Mouse (Mus musculus) C2C12 (cell line): ENCODE results near the gene Bsnd. TPM values are rescaled to one million over a fixed set of nuclear protein-coding genes. Genes with fewer than 3 reads are reported as not detected.

Source experiments
- H3K27me3 ChIP-seq: one replicate; pipeline ENCODE4 v1.6.1; 2011; ENCODE audit not compliant: control insufficient read depth, insufficient read depth, insufficient read length
- H3K36me3 ChIP-seq: one replicate; pipeline ENCODE4 v1.6.1; 2011; ENCODE audit not compliant: control insufficient read depth, insufficient read depth
- H3K4me3 ChIP-seq: one replicate; pipeline ENCODE4 v1.5.1; 2011; ENCODE audit warnings: mild to moderate bottlenecking, control low read depth; ENCODE audit not compliant: poor library complexity, insufficient read depth, severe bottlenecking
- H3K79me2 ChIP-seq: one replicate; pipeline ENCODE4 v1.6.1; 2011; ENCODE audit not compliant: control insufficient read depth, insufficient read depth
- H3K79me3 ChIP-seq: one replicate; pipeline ENCODE4 v1.6.1; 2011; ENCODE audit warnings: low read depth, control low read depth
- H3ac ChIP-seq: one replicate; pipeline ENCODE3; 2011; ENCODE audit warnings: low read depth; ENCODE audit not compliant: control insufficient read depth, insufficient read length
- CEBPB ChIP-seq: IDR thresholded peaks from one replicate; pipeline ENCODE4 v1.6.1; 2011; ENCODE audit warnings: low read depth, mild to moderate bottlenecking, control low read depth, moderate library complexity
- CTCF ChIP-seq: IDR thresholded peaks from one replicate; pipeline ENCODE4 v1.5.1; 2011; ENCODE audit not compliant: control insufficient read depth, insufficient read depth, insufficient read length
- FOSL1 ChIP-seq: IDR thresholded peaks from one replicate; pipeline ENCODE4 v1.8.0; 2011; ENCODE audit warnings: mild to moderate bottlenecking, low read length; ENCODE audit not compliant: poor library complexity, insufficient read depth, severe bottlenecking
- MAX ChIP-seq: IDR thresholded peaks from one replicate; pipeline ENCODE4 v1.6.1; 2011; ENCODE audit warnings: mild to moderate bottlenecking, control low read depth
- MYOD1 ChIP-seq: IDR thresholded peaks from one replicate; pipeline ENCODE4 v1.6.1; 2011; ENCODE audit warnings: low read depth; ENCODE audit not compliant: control insufficient read depth, insufficient read length
- MYOG ChIP-seq: IDR thresholded peaks from one replicate; pipeline ENCODE4 v1.6.1; 2011; ENCODE audit not compliant: control insufficient read depth, insufficient read length; ENCODE audit errors: extremely low read depth
- USF1 ChIP-seq: IDR thresholded peaks from one replicate; pipeline ENCODE4 v1.6.1; 2011; ENCODE audit warnings: low read depth, mild to moderate bottlenecking, control low read depth, moderate library complexity
- polyA plus RNA-seq: library from polyadenylated mRNA; unstranded; fragments of >200 nt; fragmentation: generic; extraction: Trizol; gene quantifications from one replicate; pipeline ENCODE4 v1.2.1, GENCODE M21; 2012; ENCODE audit warnings: missing spikeins

The Bsnd gene
- polyA plus RNA-seq, 1 experiment: not detected

DNA sequence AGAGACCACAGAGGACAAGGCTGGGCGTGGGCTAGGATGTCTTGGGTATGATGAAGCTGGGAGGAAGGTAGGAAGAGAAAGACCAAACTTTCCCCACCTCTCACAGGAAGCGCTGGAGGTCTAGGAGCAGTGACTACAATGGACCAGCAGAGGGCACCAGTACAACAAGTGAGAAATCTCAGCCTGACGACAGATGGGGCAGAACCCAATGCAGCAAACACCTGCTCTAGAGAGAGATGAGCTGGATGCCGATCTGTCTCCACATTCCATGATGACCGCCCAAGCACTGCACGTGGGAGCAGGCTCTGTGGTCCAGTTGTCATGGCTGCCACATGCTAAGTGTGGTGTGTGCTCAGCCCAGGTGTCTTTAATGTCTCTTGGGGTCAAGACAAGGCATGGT lies 17.8 kb downstream of the Bsnd start:
- Histone ChIP-seq H3K27me3 (peaks cover 31% of the 10 kb centered on the region), H3ac (no peak overlapping the region), H3K4me3 (no peak overlapping the region), H3K79me3 (no peaks in the 10 kb centered on the region), H3K36me3 (no peaks in the 10 kb centered on the region), H3K79me2 (no peaks in the 10 kb centered on the region)
- TF ChIP-seq MYOG (no peak), MAX (no peak), USF1 (no peak), CTCF (peak; percentile 71), MYOD1 (peak; percentile 35), FOSL1 (no peak), CEBPB (no peak)

DNA sequence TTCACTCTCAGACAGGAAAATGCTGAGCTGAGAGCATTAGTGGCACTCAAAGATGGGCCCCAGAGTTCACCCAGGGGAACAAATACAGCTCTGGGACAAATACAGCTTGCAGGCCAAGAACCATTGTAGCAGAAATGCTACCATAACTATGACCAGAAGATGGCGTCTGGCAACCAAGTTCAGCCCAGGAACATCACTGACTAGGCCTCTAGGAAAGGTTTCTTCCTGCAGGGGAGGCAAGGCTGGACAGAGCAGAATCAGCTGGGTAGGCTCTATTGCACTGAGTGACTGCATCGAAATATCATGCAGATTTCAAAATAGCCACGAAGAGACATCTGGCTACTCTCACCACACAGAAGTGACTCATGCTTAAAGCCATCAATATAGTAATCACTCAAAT lies 19.7 kb downstream of the Bsnd start:
- peaks cover 18% of the 10 kb centered on the region for H3K27me3 ChIP-seq
- no peak overlapping the region for H3ac ChIP-seq
- H3K36me3 ChIP-seq: no peaks in the 10 kb centered on the region
- TF ChIP-seq MYOD1: no peak
- no peak for TF ChIP-seq CEBPB
- TF ChIP-seq MYOG: no peak
- TF ChIP-seq CTCF: peak; percentile 49
- TF ChIP-seq USF1: no peak
- no peaks in the 10 kb centered on the region for H3K79me3 ChIP-seq
- H3K4me3 ChIP-seq: no peak overlapping the region
- H3K79me2 ChIP-seq: no peaks in the 10 kb centered on the region

- H3ac ChIP-seq: no peak overlapping the region
- TF ChIP-seq MYOG (no peak), FOSL1 (no peak), USF1 (no peak), MYOD1 (no peak), CTCF (no peak)
- H3K36me3 ChIP-seq: no peaks in the 10 kb centered on the region
- peaks cover 11% of the 10 kb centered on the region for H3K27me3 ChIP-seq
- H3K79me2 ChIP-seq: no peaks in the 10 kb centered on the region
- H3K4me3 ChIP-seq: no peak overlapping the region
- H3K79me3 ChIP-seq: no peaks in the 10 kb centered on the region
Observed at GRCm38 (mm10) chr4:106470921-106471320, 21.2 kb downstream of the Bsnd start.

DNA sequence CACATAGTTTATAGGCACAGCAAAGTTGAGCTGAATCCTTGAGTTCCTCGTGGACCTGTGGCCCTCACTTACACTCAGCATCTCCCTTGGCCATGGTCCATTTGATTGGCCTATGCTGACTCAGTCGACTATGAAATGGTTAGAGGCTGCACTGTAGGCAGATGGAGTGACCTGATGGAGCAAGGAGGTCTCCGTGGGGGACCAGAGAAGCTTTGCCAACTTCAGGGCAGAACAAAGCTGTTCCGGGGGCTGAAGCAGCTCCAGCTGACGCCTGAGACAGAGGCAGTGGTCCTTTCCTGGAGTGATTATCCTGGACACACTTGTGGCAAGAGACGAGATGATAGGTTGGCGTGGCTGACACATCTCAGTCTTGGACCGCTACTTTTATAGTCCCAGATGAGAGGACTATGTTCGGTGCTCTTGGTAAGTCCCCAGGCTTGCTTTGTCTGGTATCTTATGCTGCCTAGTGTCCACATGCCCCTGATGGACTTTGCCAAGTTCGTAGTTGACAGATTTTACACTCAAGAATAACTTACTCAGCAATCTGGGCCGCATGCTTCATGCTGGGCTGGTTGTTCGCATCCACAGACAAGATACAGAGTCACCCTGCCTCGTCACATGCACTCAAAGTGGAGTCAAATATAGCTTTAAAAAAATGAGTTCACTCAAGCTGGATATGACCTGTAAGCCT lies 24.5 kb downstream of the Bsnd start:
- no peak for TF ChIP-seq MAX
- TF ChIP-seq CEBPB: no peak
- TF ChIP-seq MYOD1: no peak
- TF ChIP-seq MYOG: no peak
- TF ChIP-seq CTCF: no peak
- no peak for TF ChIP-seq FOSL1
- TF ChIP-seq USF1: no peak
- H3ac ChIP-seq: no peak overlapping the region
- H3K79me2 ChIP-seq: no peaks in the 10 kb centered on the region
- no peak overlapping the region for H3K4me3 ChIP-seq
- H3K79me3 ChIP-seq: no peaks in the 10 kb centered on the region
- no peaks in the 10 kb centered on the region for H3K27me3 ChIP-seq
- H3K36me3 ChIP-seq: no peaks in the 10 kb centered on the region

DNA sequence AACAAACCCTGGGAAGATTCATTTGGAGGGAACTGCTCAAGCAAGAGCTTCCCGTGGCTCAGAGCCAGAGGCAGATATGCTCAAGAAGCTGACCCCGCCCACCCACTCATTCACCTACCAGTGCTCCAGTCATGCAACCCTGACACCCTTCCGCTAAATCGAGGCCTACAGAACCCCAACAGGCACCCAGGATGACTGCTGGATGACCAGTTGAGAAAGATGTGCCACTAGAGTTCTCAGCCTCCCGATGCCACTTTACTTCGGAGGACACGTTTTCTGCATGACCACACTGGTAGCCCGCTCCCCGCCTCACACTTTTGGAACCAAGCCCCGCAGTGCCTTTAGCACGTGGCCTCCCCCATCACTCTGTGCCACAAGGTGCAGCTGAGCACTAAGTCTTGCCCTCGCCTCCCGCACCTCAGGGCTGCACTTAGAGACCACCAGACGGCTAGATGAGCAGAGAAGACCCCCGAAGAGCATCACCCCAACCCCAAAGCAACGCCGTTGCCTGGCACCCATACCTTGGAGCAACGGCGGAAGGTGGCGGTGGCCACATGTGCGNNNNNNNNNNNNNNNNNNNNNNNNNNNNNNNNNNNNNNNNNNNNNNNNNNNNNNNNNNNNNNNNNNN lies 28.8 kb downstream of the Bsnd start:
- Histone ChIP-seq H3K27me3 (no peaks in the 10 kb centered on the region), H3ac (peak overlapping the region; percentile 70), H3K36me3 (no peaks in the 10 kb centered on the region), H3K79me3 (no peaks in the 10 kb centered on the region), H3K4me3 (peak overlapping the region; percentile 11), H3K79me2 (no peaks in the 10 kb centered on the region)
- no peak for TF ChIP-seq CTCF
- TF ChIP-seq MYOG: no peak
- no peak for TF ChIP-seq CEBPB
- no peak for TF ChIP-seq USF1
- TF ChIP-seq MYOD1: no peak
- no peak for TF ChIP-seq MAX
- TF ChIP-seq FOSL1: no peak

GRCm38 (mm10) chr4:106462524-106462923 lies 29.6 kb downstream of the Bsnd start:
- Histone ChIP-seq H3K79me2 (no peaks in the 10 kb centered on the region), H3ac (no peak overlapping the region), H3K4me3 (no peak overlapping the region), H3K27me3 (no peaks in the 10 kb centered on the region), H3K36me3 (no peaks in the 10 kb centered on the region), H3K79me3 (no peaks in the 10 kb centered on the region)
- TF ChIP-seq MYOD1 (no peak), MAX (no peak), USF1 (no peak), MYOG (no peak), CEBPB (no peak), FOSL1 (no peak), CTCF (no peak)
